Mouse (Mus musculus) hindbrain, embryonic 11.5 days (tissue): ENCODE results near the gene Aff3. TPM values are rescaled to one million over a fixed set of nuclear protein-coding genes. Genes with fewer than 3 reads are reported as not detected.
A peak's percentile ranks its signal among the peaks of the same experiment; 100 is the strongest.

ENCODE experiments used
- ATAC-seq: fragments of 200-750 bp; cut with Nextera tagmentation; 2 replicates; pipeline ENCODE4 v1.8.0; 2017; ENCODE audit warnings: mild to moderate bottlenecking, moderate TSS enrichment, moderate library complexity; ENCODE audit not compliant: low FRiP score
- DNase-seq: peaks from one replicate; pipeline ENCODE4 v3.0.0-alpha.2; 2015; ENCODE audit warnings: low spot score
- H3K27ac ChIP-seq: fragments of 300-500 bp; sonication (generic); 2 replicates; pipeline ENCODE4 v1.5.1; 2014; ENCODE audit warnings: mild to moderate bottlenecking, low read depth, low read length
- H3K27me3 ChIP-seq: fragments of 300-500 bp; sonication (generic); 2 replicates; pipeline ENCODE4 v1.6.1; 2014; ENCODE audit warnings: mild to moderate bottlenecking, low read length, moderate library complexity, mixed read lengths; ENCODE audit not compliant: control insufficient read depth, insufficient read depth
- H3K36me3 ChIP-seq: fragments of 300-500 bp; sonication (generic); 2 replicates; pipeline ENCODE4 v1.6.1; 2014; ENCODE audit warnings: mild to moderate bottlenecking, low read length, moderate library complexity, mixed read lengths; ENCODE audit not compliant: control insufficient read depth, insufficient read depth
- H3K4me1 ChIP-seq: fragments of 300-500 bp; sonication (generic); replicated peaks from 2 replicates; pipeline ENCODE4 v1.6.1; 2014; ENCODE audit warnings: low read length, mixed read lengths; ENCODE audit not compliant: control insufficient read depth, insufficient read depth
- H3K4me2 ChIP-seq: fragments of 300-500 bp; sonication (generic); replicated peaks from 2 replicates; pipeline ENCODE4 v1.6.1; 2014; ENCODE audit warnings: mild to moderate bottlenecking, low read depth, low read length
- H3K4me3 ChIP-seq: fragments of 300-500 bp; sonication (generic); 2 replicates; pipeline ENCODE4 v1.5.1; 2014; ENCODE audit warnings: low read depth, low read length
- H3K9ac ChIP-seq: fragments of 300-500 bp; sonication (generic); 2 replicates; pipeline ENCODE4 v1.6.1; 2014; ENCODE audit warnings: low read depth, low read length
- H3K9me3 ChIP-seq: fragments of 300-500 bp; sonication (generic); 2 replicates; pipeline ENCODE4 v1.6.1; 2016; ENCODE audit warnings: low read length; ENCODE audit not compliant: control insufficient read depth
- whole genome bisulfite sequencing: fragments of 180-500 bp; shearing (Covaris S2); extraction: QIAGEN DNeasy Blood & Tissue Kit; methylation state at CpG from one replicate; pipeline ENCODE4 v1.1.7; 2014; 5-methylcytosine and 5-hydroxymethylcytosine counted together
- polyA plus RNA-seq: library from polyadenylated mRNA; unstranded; fragments of >200 nt; fragmentation: Nextera tagmentation; extraction: Ambion mirVana; gene quantifications from 2 replicates; pipeline ENCODE4 v1.2.1, GENCODE M21; 2014

Aff3 gene
- polyA plus RNA-seq, 1 experiment from 2014 or later: 19.7 TPM

DNA sequence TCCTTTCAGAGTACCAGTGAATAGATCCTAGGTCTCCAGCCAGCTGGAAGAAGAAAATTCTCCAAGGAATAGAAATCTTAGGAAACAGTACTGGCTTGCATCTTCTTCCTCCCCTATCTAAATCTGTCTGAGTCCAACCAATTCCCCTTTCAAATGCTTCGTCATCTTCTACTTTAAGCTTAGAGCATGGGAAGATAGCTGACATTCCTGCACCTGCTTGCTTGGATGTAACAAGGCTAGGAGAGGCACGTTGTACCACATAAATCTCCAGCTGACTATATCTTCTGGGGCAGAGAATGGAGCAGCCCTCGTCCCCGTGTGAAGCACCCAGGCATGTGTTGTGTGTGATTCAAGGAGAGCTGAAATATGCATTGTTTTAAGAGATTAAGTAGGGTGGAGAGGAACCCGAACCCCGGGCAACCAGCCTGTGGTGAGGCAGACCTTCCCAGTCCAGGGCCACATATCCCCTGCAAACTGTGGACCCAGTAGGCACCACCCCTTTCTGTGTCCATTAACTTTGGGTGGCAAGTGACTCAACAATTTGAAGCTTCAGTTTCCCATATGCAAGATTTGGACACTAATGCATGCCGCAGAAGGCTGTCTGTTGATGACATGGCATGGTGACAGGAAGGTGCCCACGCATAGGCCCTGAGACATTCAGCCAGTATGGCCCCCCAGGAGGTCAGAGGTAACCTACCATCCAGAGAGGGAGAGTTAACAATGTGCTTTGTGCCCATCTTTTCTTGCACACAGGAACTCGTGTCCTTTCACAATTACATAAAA lies 424.1 kb downstream of the Aff3 start:
- no peaks in the 10 kb centered on the region for H3K9me3 ChIP-seq
- H3K4me1 ChIP-seq: no peaks in the 10 kb centered on the region
- H3K4me2 ChIP-seq: no peak overlapping the region
- no peak overlapping the region for H3K4me3 ChIP-seq
- DNase-seq: no peak
- no peaks in the 10 kb centered on the region for H3K36me3 ChIP-seq
- no peak overlapping the region for H3K9ac ChIP-seq
- no peaks in the 10 kb centered on the region for H3K27me3 ChIP-seq
- ATAC-seq: no peak
- no peak overlapping the region for H3K27ac ChIP-seq
- 90% methylated on average over 9 of the region's 9 CpGs for WGBS

GRCm38 (mm10) chr1:38239516-38239915 lies 425.2 kb downstream of the Aff3 start:
- H3K4me3 ChIP-seq: no peak overlapping the region
- ATAC-seq (no peak), DNase-seq (no peak)
- H3K9ac ChIP-seq: no peak overlapping the region
- 94% methylated on average over 16 of the region's 16 CpGs for WGBS
- no peak overlapping the region for H3K4me2 ChIP-seq
- H3K36me3 ChIP-seq: no peaks in the 10 kb centered on the region
- H3K27me3 ChIP-seq: no peaks in the 10 kb centered on the region
- no peak overlapping the region for H3K27ac ChIP-seq
- no peaks in the 10 kb centered on the region for H3K4me1 ChIP-seq
- no peaks in the 10 kb centered on the region for H3K9me3 ChIP-seq

DNA sequence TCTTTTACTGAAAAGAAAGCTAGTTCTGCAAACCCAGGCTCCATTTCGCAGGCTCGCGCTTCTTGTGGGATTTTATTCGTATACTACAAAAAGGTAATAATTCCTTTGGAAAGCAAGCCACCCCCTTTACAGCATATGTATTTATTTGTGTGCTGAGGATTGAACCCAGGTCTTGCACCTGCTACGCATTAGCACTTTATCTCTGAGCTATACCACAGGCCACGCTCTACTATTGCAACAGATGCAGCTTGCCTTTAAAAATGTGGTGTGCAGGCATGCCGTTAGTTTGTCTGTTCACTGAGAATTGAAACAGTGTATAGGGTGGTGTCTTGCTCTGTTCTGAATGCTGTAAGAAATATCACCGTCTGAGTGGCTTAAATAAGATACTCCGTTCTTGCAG lies 426.9 kb downstream of the Aff3 start:
- ATAC-seq (no peak), DNase-seq (no peak)
- 94% methylated on average over 9 of the region's 9 CpGs for WGBS
- Histone ChIP-seq H3K36me3 (no peaks in the 10 kb centered on the region), H3K27me3 (no peaks in the 10 kb centered on the region), H3K27ac (no peak overlapping the region), H3K9ac (no peak overlapping the region), H3K4me3 (no peak overlapping the region), H3K4me1 (no peaks in the 10 kb centered on the region), H3K9me3 (no peaks in the 10 kb centered on the region), H3K4me2 (no peak overlapping the region)

DNA sequence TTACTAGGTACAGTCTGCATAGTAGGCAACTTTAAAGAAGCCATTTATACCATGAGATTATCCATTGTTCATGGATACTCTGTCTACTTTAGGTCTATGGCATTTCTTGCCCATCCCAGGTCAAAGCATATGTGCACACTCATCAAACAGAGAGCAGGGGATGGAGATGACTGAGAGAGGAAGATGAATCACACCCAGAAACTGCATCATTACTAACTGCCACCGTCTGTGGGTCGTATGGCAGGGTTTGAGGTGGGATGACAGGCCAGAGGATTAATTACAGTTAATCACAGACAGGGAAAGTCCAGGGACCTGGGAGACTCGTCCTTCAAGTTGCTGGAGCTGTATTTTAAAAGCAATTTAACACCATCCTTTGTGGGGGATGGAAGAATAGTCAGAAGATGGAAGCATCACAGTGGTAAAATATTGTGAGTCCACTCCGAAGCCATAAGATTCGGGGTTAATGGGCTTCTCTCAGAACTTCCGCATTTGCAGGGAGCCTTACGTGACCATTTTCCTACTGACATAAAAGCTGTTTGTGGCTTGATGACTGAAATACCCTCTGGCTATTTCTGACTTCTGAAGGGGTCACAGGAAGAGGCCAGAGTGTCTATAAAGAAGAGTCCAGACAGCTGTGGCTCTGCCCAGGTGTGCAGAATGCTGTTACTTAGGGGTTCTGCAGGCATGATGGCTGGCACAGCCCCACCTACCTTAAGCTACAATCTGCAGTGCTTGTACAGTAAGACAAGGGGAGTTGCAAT lies 427.5 kb downstream of the Aff3 start:
- WGBS: 65% methylated on average over 7 of the region's 7 CpGs
- Histone ChIP-seq H3K36me3 (no peaks in the 10 kb centered on the region), H3K4me3 (no peak overlapping the region), H3K27me3 (no peaks in the 10 kb centered on the region), H3K4me2 (no peak overlapping the region), H3K9ac (no peak overlapping the region), H3K9me3 (no peaks in the 10 kb centered on the region), H3K27ac (no peak overlapping the region), H3K4me1 (no peaks in the 10 kb centered on the region)
- ATAC-seq (no peak), DNase-seq (no peak)

DNA sequence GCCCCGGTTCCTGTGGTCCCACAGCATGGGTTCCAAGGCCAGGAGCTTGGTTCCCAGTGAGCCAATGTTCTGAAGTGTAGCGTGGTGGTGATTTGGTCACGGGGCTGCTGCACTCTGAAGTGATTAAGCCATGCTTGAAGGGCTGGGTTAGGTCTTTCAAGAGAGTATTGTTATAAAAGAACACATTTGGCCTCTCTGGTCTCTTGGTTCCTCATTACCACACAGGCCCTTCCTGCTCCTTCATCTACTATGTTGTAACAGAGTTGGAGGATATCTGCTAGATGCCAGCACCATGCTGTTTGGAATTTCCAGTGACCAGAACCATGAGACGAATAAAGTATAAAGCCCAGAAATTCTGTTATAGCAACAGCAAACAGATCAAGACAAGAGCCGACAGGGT lies 431.6 kb downstream of the Aff3 start:
- Histone ChIP-seq H3K4me3 (no peak overlapping the region), H3K27me3 (no peaks in the 10 kb centered on the region), H3K9ac (no peak overlapping the region), H3K4me2 (no peak overlapping the region), H3K4me1 (no peaks in the 10 kb centered on the region), H3K27ac (no peak overlapping the region), H3K36me3 (no peaks in the 10 kb centered on the region), H3K9me3 (no peaks in the 10 kb centered on the region)
- 93% methylated on average over 5 of the region's 5 CpGs for WGBS
- ATAC-seq: no peak
- DNase-seq: no peak

GRCm38 (mm10) chr1:38230041-38230440 lies 434.7 kb downstream of the Aff3 start:
- Histone ChIP-seq H3K4me2 (no peak overlapping the region), H3K9ac (no peak overlapping the region), H3K4me1 (no peaks in the 10 kb centered on the region), H3K27ac (no peak overlapping the region), H3K27me3 (no peaks in the 10 kb centered on the region), H3K4me3 (no peak overlapping the region), H3K9me3 (peaks cover under 1% of the 10 kb centered on the region; the same call in 1 of the 2 replicates), H3K36me3 (no peaks in the 10 kb centered on the region)
- 87% methylated on average over 8 of the region's 8 CpGs for WGBS
- ATAC-seq (no peak), DNase-seq (no peak)

DNA sequence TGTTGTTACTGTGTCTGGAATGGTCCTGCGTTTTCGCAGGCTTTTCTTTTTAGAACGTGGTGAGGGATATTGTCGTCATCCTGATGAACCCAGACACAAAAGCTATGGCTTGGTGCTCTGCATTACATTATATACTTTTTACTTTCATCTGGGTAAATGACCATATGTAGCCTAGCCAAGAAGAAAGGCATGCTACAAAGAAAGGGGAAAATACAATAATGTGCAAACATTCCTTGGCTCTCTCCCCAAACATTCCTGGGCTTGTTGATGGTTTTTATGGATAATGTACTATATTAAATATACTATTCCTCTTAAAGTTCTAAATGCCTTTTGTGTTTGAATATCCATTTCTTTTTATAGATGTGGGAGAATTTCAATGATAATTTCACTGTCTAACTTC lies 435.9 kb downstream of the Aff3 start:
- ATAC-seq: no peak
- WGBS: 96% methylated on average over 4 of the region's 4 CpGs
- no peak for DNase-seq

GRCm38 (mm10) chr1:38225166-38225565 lies 439.6 kb downstream of the Aff3 start:
- Histone ChIP-seq H3K9ac (no peak overlapping the region), H3K9me3 (peaks cover 15% of the 10 kb centered on the region), H3K4me3 (no peak overlapping the region), H3K4me1 (no peaks in the 10 kb centered on the region), H3K4me2 (no peak overlapping the region), H3K36me3 (no peaks in the 10 kb centered on the region), H3K27ac (no peak overlapping the region), H3K27me3 (no peaks in the 10 kb centered on the region)
- ATAC-seq (no peak), DNase-seq (no peak)
- WGBS: 94% methylated on average over 3 of the region's 3 CpGs

More for the DNA sequence above, 435.9 kb downstream of the Aff3 start:
- H3K9me3 ChIP-seq: peaks cover 11% of the 10 kb centered on the region
- H3K36me3 ChIP-seq: no peaks in the 10 kb centered on the region
- no peak overlapping the region for H3K9ac ChIP-seq
- no peak overlapping the region for H3K27ac ChIP-seq
- H3K4me3 ChIP-seq: no peak overlapping the region
- no peak overlapping the region for H3K4me2 ChIP-seq
- H3K4me1 ChIP-seq: no peaks in the 10 kb centered on the region
- H3K27me3 ChIP-seq: no peaks in the 10 kb centered on the region

GRCm38 (mm10) chr1:38222160-38222559 lies 442.6 kb downstream of the Aff3 start:
- H3K9me3 ChIP-seq: peaks cover 15% of the 10 kb centered on the region
- peak; percentile 46 for DNase-seq
- H3K27me3 ChIP-seq: no peaks in the 10 kb centered on the region
- no peak overlapping the region for H3K9ac ChIP-seq
- no peak overlapping the region for H3K4me2 ChIP-seq
- H3K4me3 ChIP-seq: no peak overlapping the region
- no peaks in the 10 kb centered on the region for H3K36me3 ChIP-seq
- H3K4me1 ChIP-seq: no peaks in the 10 kb centered on the region
- ATAC-seq: peak; percentile 40; the same call in 1 of the 2 replicates
- no peak overlapping the region for H3K27ac ChIP-seq
- WGBS: 94% methylated on average over 1 of the region's 1 CpGs
